Mouse (Mus musculus): Measurements from ENCODE around the gene Tgoln1. TPM values are rescaled to one million over a fixed set of nuclear protein-coding genes. Genes with fewer than 3 reads are reported as not detected.

Gene Tgoln1
- polyA plus RNA-seq, 1 experiment from 2014 or later = 42.1 TPM

- Histone ChIP-seq H3K4me2 (ENCODE audit: low read depth, low read length) (no peak overlapping the region), H3K4me1 (ENCODE audit: control insufficient read depth, insufficient read depth, low read length) (peaks cover 17% of the 10 kb centered on the region), H3K9me3 (ENCODE audit: control insufficient read depth, low read length) (no peaks in the 10 kb centered on the region), H3K9ac (replicated peaks; ENCODE audit: low read depth, low read length) (no peak overlapping the region), H3K4me3 (ENCODE audit: low read depth, low read length) (no peak overlapping the region), H3K27me3 (ENCODE audit: control insufficient read depth, insufficient read depth, low read length) (no peaks in the 10 kb centered on the region), H3K27ac (ENCODE audit: low read depth, low read length) (no peak overlapping the region), H3K36me3 (ENCODE audit: control insufficient read depth, insufficient read depth, low read length) (no peaks in the 10 kb centered on the region)
- WGBS = 65% methylated on average over 12 of the region's 12 CpGs
- no peak for ATAC-seq (ENCODE audit: low read depth)
These were observed 3.1 kb upstream of the Tgoln1 start for GRCm38 (mm10) chr6:72619734-72620532.

GRCm38 (mm10) chr6:72615561-72616375 lies 1.0 kb downstream of the Tgoln1 start:
- no peaks in the 10 kb centered on the region for H3K9me3 ChIP-seq (ENCODE audit: control insufficient read depth, low read length)
- H3K4me1 ChIP-seq (ENCODE audit: control insufficient read depth, insufficient read depth, low read length) = peaks cover 28% of the 10 kb centered on the region
- H3K9ac ChIP-seq (replicated peaks; ENCODE audit: low read depth, low read length) = peak overlapping the region; percentile 55
- H3K27ac ChIP-seq (ENCODE audit: low read depth, low read length) = no peak overlapping the region
- H3K4me3 ChIP-seq (ENCODE audit: low read depth, low read length) = peak overlapping the region; percentile 73
- H3K36me3 ChIP-seq (ENCODE audit: control insufficient read depth, insufficient read depth, low read length) = peaks cover 7% of the 10 kb centered on the region; the same call in 1 of the 2 replicates
- WGBS = 28% methylated on average over 25 of the region's 25 CpGs
- no peaks in the 10 kb centered on the region for H3K27me3 ChIP-seq (ENCODE audit: control insufficient read depth, insufficient read depth, low read length)
- ATAC-seq (ENCODE audit: low read depth) = 0 out of 2 replicates have a peak, but pooled peaks have one; percentile 6
- H3K4me2 ChIP-seq (ENCODE audit: low read depth, low read length) = peak overlapping the region; percentile 90

- H3K27me3 ChIP-seq (ENCODE audit: control insufficient read depth, insufficient read depth, low read length) = no peaks in the 10 kb centered on the region
- no peak overlapping the region for H3K27ac ChIP-seq (ENCODE audit: low read depth, low read length)
- WGBS = 75% methylated on average over 2 of the region's 2 CpGs
- no peaks in the 10 kb centered on the region for H3K9me3 ChIP-seq (ENCODE audit: control insufficient read depth, low read length)
- peak overlapping the region; percentile 73 for H3K4me3 ChIP-seq (ENCODE audit: low read depth, low read length)
- no peak overlapping the region for H3K9ac ChIP-seq (replicated peaks; ENCODE audit: low read depth, low read length)
- H3K4me2 ChIP-seq (ENCODE audit: low read depth, low read length) = peak overlapping the region; percentile 90
- ATAC-seq (ENCODE audit: low read depth) = no peak
- H3K36me3 ChIP-seq (ENCODE audit: control insufficient read depth, insufficient read depth, low read length) = peaks cover 8% of the 10 kb centered on the region; the same call in 1 of the 2 replicates
- H3K4me1 ChIP-seq (ENCODE audit: control insufficient read depth, insufficient read depth, low read length) = peaks cover 28% of the 10 kb centered on the region
These were observed 1.6 kb downstream of the Tgoln1 start for GRCm38 (mm10) chr6:72615151-72615550.

GRCm38 (mm10) chr6:72610261-72610660 lies 6.5 kb downstream of the Tgoln1 start:
- Histone ChIP-seq H3K36me3 (ENCODE audit: control insufficient read depth, insufficient read depth, low read length) (peaks cover 24% of the 10 kb centered on the region), H3K27ac (ENCODE audit: low read depth, low read length) (no peak overlapping the region), H3K27me3 (ENCODE audit: control insufficient read depth, insufficient read depth, low read length) (no peaks in the 10 kb centered on the region), H3K9ac (replicated peaks; ENCODE audit: low read depth, low read length) (no peak overlapping the region), H3K4me3 (ENCODE audit: low read depth, low read length) (no peak overlapping the region), H3K4me1 (ENCODE audit: control insufficient read depth, insufficient read depth, low read length) (peaks cover 14% of the 10 kb centered on the region), H3K4me2 (ENCODE audit: low read depth, low read length) (no peak overlapping the region), H3K9me3 (ENCODE audit: control insufficient read depth, low read length) (no peaks in the 10 kb centered on the region)
- ATAC-seq (ENCODE audit: low read depth) = no peak
- 82% methylated on average over 4 of the region's 4 CpGs for WGBS

GRCm38 (mm10) chr6:72608662-72609184 lies 8.1 kb downstream of the Tgoln1 start:
- Histone ChIP-seq H3K4me1 (ENCODE audit: control insufficient read depth, insufficient read depth, low read length) (no peaks in the 10 kb centered on the region), H3K4me2 (ENCODE audit: low read depth, low read length) (no peak overlapping the region), H3K36me3 (ENCODE audit: control insufficient read depth, insufficient read depth, low read length) (peaks cover 24% of the 10 kb centered on the region), H3K9me3 (ENCODE audit: control insufficient read depth, low read length) (no peaks in the 10 kb centered on the region), H3K27me3 (ENCODE audit: control insufficient read depth, insufficient read depth, low read length) (no peaks in the 10 kb centered on the region), H3K27ac (ENCODE audit: low read depth, low read length) (no peak overlapping the region), H3K4me3 (ENCODE audit: low read depth, low read length) (no peak overlapping the region), H3K9ac (replicated peaks; ENCODE audit: low read depth, low read length) (no peak overlapping the region)
- ATAC-seq (ENCODE audit: low read depth) = no peak
- 93% methylated on average over 4 of the region's 4 CpGs for WGBS

- Histone ChIP-seq H3K27ac (ENCODE audit: low read depth, low read length) (no peak overlapping the region), H3K4me2 (ENCODE audit: low read depth, low read length) (no peak overlapping the region), H3K4me3 (ENCODE audit: low read depth, low read length) (no peak overlapping the region), H3K9me3 (ENCODE audit: control insufficient read depth, low read length) (no peaks in the 10 kb centered on the region), H3K9ac (replicated peaks; ENCODE audit: low read depth, low read length) (no peak overlapping the region), H3K4me1 (ENCODE audit: control insufficient read depth, insufficient read depth, low read length) (no peaks in the 10 kb centered on the region), H3K36me3 (ENCODE audit: control insufficient read depth, insufficient read depth, low read length) (peaks cover 24% of the 10 kb centered on the region), H3K27me3 (ENCODE audit: control insufficient read depth, insufficient read depth, low read length) (no peaks in the 10 kb centered on the region)
- 83% methylated on average over 5 of the region's 5 CpGs for WGBS
- no peak for ATAC-seq (ENCODE audit: low read depth)
These were observed 9.1 kb downstream of the Tgoln1 start for GRCm38 (mm10) chr6:72607676-72608075.

GRCm38 (mm10) chr6:72607060-72607459 lies 9.7 kb downstream of the Tgoln1 start:
- ATAC-seq (ENCODE audit: low read depth) = no peak
- H3K36me3 ChIP-seq (ENCODE audit: control insufficient read depth, insufficient read depth, low read length) = peaks cover 24% of the 10 kb centered on the region

GRCm38 (mm10) chr6:72604066-72604465 lies 12.7 kb downstream of the Tgoln1 start:
- H3K9ac ChIP-seq (replicated peaks; ENCODE audit: low read depth, low read length) = no peak overlapping the region
- H3K4me1 ChIP-seq (ENCODE audit: control insufficient read depth, insufficient read depth, low read length) = no peaks in the 10 kb centered on the region
- H3K4me2 ChIP-seq (ENCODE audit: low read depth, low read length) = no peak overlapping the region
- H3K9me3 ChIP-seq (ENCODE audit: control insufficient read depth, low read length) = no peaks in the 10 kb centered on the region
- 98% methylated on average over 2 of the region's 2 CpGs for WGBS
- H3K36me3 ChIP-seq (ENCODE audit: control insufficient read depth, insufficient read depth, low read length) = peaks cover 16% of the 10 kb centered on the region
- no peak for ATAC-seq (ENCODE audit: low read depth)
- H3K27me3 ChIP-seq (ENCODE audit: control insufficient read depth, insufficient read depth, low read length) = no peaks in the 10 kb centered on the region
- H3K4me3 ChIP-seq (ENCODE audit: low read depth, low read length) = no peak overlapping the region
- H3K27ac ChIP-seq (ENCODE audit: low read depth, low read length) = no peak overlapping the region

More at GRCm38 (mm10) chr6:72607060-72607459, 9.7 kb downstream of the Tgoln1 start:
- H3K4me3 ChIP-seq (ENCODE audit: low read depth, low read length) = no peak overlapping the region
- no peak overlapping the region for H3K27ac ChIP-seq (ENCODE audit: low read depth, low read length)
- H3K4me1 ChIP-seq (ENCODE audit: control insufficient read depth, insufficient read depth, low read length) = no peaks in the 10 kb centered on the region
- H3K27me3 ChIP-seq (ENCODE audit: control insufficient read depth, insufficient read depth, low read length) = no peaks in the 10 kb centered on the region
- H3K9ac ChIP-seq (replicated peaks; ENCODE audit: low read depth, low read length) = no peak overlapping the region
- H3K4me2 ChIP-seq (ENCODE audit: low read depth, low read length) = no peak overlapping the region
- no peaks in the 10 kb centered on the region for H3K9me3 ChIP-seq (ENCODE audit: control insufficient read depth, low read length)
- WGBS = 93% methylated on average over 4 of the region's 4 CpGs
